Mouse (Mus musculus) CH12.LX (cell line): ENCODE measurements at regions not wholly inside any gene's neighbourhood (a gene's known extent, or its start where the extent isn't known, plus 50 kb on each side); places are given as distances from the start of the nearest gene placed in this dataset.

Experiments
- DNase-seq: peaks from one replicate; pipeline ENCODE4 v3.0.0-alpha.2; 2013; ENCODE audit errors: extremely low read depth
- H3K27ac ChIP-seq: 2 replicates; pipeline ENCODE4 v1.5.1; 2012; ENCODE audit warnings: low read depth, mild to moderate bottlenecking, control low read depth, moderate library complexity; ENCODE audit not compliant: insufficient read depth
- H3K27me3 ChIP-seq: replicated peaks from 2 replicates; pipeline ENCODE3; 2012; ENCODE audit warnings: inconsistent platforms
- H3K36me3 ChIP-seq, 2 experiments: replicated peaks in 1 of 2; 2 replicates each; pipeline versions ENCODE3 to v1.6.1; 2012; ENCODE audit warnings: inconsistent platforms in 1 of 2, low read length in 1 of 2, mild to moderate bottlenecking in 1 of 2, mixed read lengths in 1 of 2, moderate library complexity in 1 of 2; ENCODE audit not compliant: control insufficient read depth in 1 of 2, insufficient read depth in 1 of 2
- H3K4me1 ChIP-seq, 2 experiments: 2 replicates each; pipeline ENCODE4 v1.6.1; 2012; ENCODE audit warnings: inconsistent platforms in 1 of 2, moderate library complexity in 1 of 2; ENCODE audit not compliant: insufficient read depth in 2 of 2, control insufficient read depth in 1 of 2
- H3K4me2 ChIP-seq: 2 replicates; pipeline ENCODE4 v1.6.1; 2012; ENCODE audit warnings: low read depth, mild to moderate bottlenecking, control low read depth; ENCODE audit not compliant: poor library complexity, insufficient read depth, severe bottlenecking
- H3K4me3 ChIP-seq, 3 experiments: fragments of 150-350 bp in 1 of 3; sonication (generic) in 1 of 3; replicated peaks in 1 of 3; 2 replicates each; pipeline versions ENCODE3 to v1.5.1; 2011 to 2012; ENCODE audit warnings: low read depth in 2 of 3, low read length in 2 of 3, mild to moderate bottlenecking in 2 of 3, moderate library complexity in 2 of 3, control low read depth in 1 of 3, improper control_type of control experiment in 1 of 3, inconsistent platforms in 1 of 3, mixed read lengths in 1 of 3; ENCODE audit not compliant: poor library complexity in 1 of 3
- H3K79me2 ChIP-seq: replicated peaks from 2 replicates; pipeline ENCODE4 v1.6.1; 2012; ENCODE audit warnings: mild to moderate bottlenecking, moderate library complexity; ENCODE audit not compliant: control insufficient read depth, poor library complexity, insufficient read depth, severe bottlenecking; ENCODE audit errors: extremely low read depth
- H3K9ac ChIP-seq: 2 replicates; pipeline ENCODE4 v1.6.1; 2012; ENCODE audit warnings: low read depth, mild to moderate bottlenecking, control low read depth, moderate library complexity; ENCODE audit not compliant: insufficient read depth
- H3K9me3 ChIP-seq: replicated peaks from 2 replicates; pipeline ENCODE3; 2012; ENCODE audit warnings: low read length, inconsistent platforms, mixed read lengths
- BHLHE40 ChIP-seq: IDR thresholded peaks from 2 replicates; pipeline ENCODE4 v1.6.1; 2011; ENCODE audit warnings: mild to moderate bottlenecking, low read depth, low read length, improper control_type of control experiment
- CHD2 ChIP-seq: IDR thresholded peaks from 2 replicates; pipeline ENCODE4 v1.6.1; 2011; ENCODE audit warnings: low read length, improper control_type of control experiment
- CTCF ChIP-seq, 2 experiments: IDR thresholded peaks in 1 of 2; conservative IDR thresholded peaks in 1 of 2; 2 replicates each; pipeline ENCODE4 v1.5.1; 2011 to 2012; ENCODE audit warnings: low read depth in 2 of 2, low read length in 2 of 2, improper control_type of control experiment in 1 of 2, inconsistent platforms in 1 of 2, mild to moderate bottlenecking in 1 of 2, moderate library complexity in 1 of 2
- E2F4 ChIP-seq: IDR thresholded peaks from 2 replicates; pipeline ENCODE4 v1.6.1; 2011; ENCODE audit warnings: low read depth, low read length, improper control_type of control experiment; ENCODE audit not compliant: insufficient replicate concordance
- ELF1 ChIP-seq: IDR thresholded peaks from 2 replicates; pipeline ENCODE4 v1.6.1; 2014; ENCODE audit warnings: low read depth, mild to moderate bottlenecking, inconsistent platforms, low read length, improper control_type of control experiment
- EP300 ChIP-seq: IDR thresholded peaks from 2 replicates; pipeline ENCODE4 v1.6.1; 2011; ENCODE audit warnings: low read length, improper control_type of control experiment
- HCFC1 ChIP-seq: IDR thresholded peaks from 2 replicates; pipeline ENCODE4 v1.6.1; 2012; ENCODE audit warnings: low read depth, mild to moderate bottlenecking, inconsistent platforms, low read length, improper control_type of control experiment
- JUN ChIP-seq: IDR thresholded peaks from 2 replicates; pipeline ENCODE4 v1.6.1; 2011; ENCODE audit warnings: low read depth, mild to moderate bottlenecking, low read length, improper control_type of control experiment, moderate library complexity; ENCODE audit not compliant: insufficient read depth
- JUND ChIP-seq: conservative IDR thresholded peaks from 2 replicates; pipeline ENCODE4 v1.6.1; 2011; ENCODE audit warnings: low read depth, low read length, improper control_type of control experiment
- KAT2A ChIP-seq: IDR thresholded peaks from 2 replicates; pipeline ENCODE4 v1.6.1; 2012; ENCODE audit warnings: low read length, improper control_type of control experiment, inconsistent platforms; ENCODE audit not compliant: insufficient replicate concordance
- MAFK ChIP-seq: IDR thresholded peaks from 2 replicates; pipeline ENCODE4 v1.6.1; 2011; ENCODE audit warnings: low read length, improper control_type of control experiment; ENCODE audit not compliant: insufficient replicate concordance
- MEF2A ChIP-seq: IDR thresholded peaks from 2 replicates; pipeline ENCODE4 v1.6.1; 2014; ENCODE audit warnings: low read depth, mild to moderate bottlenecking, inconsistent platforms, low read length, improper control_type of control experiment, borderline replicate concordance
- MYC ChIP-seq: IDR thresholded peaks from 2 replicates; pipeline ENCODE4 v1.6.1; 2011; ENCODE audit warnings: low read depth, mild to moderate bottlenecking, improper control_type of control experiment, low read length
- PAX5 ChIP-seq: IDR thresholded peaks from 2 replicates; pipeline ENCODE4 v1.6.1; 2012; ENCODE audit warnings: low read length, inconsistent platforms, mixed read lengths
- RCOR1 ChIP-seq: conservative IDR thresholded peaks from 2 replicates; pipeline ENCODE4 v1.6.1; 2012; ENCODE audit warnings: low read depth, mild to moderate bottlenecking, inconsistent platforms, low read length, improper control_type of control experiment
- SIN3A ChIP-seq: IDR thresholded peaks from 2 replicates; pipeline ENCODE4 v1.6.1; 2012; ENCODE audit warnings: low read length, improper control_type of control experiment, inconsistent platforms
- TBP ChIP-seq: conservative IDR thresholded peaks from 2 replicates; pipeline ENCODE4 v1.6.1; 2011; ENCODE audit warnings: low read depth, low read length, improper control_type of control experiment
- TCF12 ChIP-seq: IDR thresholded peaks from 2 replicates; pipeline ENCODE4 v1.6.1; 2014; ENCODE audit warnings: low read depth, mild to moderate bottlenecking, inconsistent platforms, low read length, improper control_type of control experiment
- UBTF ChIP-seq: IDR thresholded peaks from 2 replicates; pipeline ENCODE4 v1.6.1; 2012; ENCODE audit warnings: low read depth, mild to moderate bottlenecking, inconsistent platforms, low read length, improper control_type of control experiment, moderate library complexity
- USF1 ChIP-seq: IDR thresholded peaks from 2 replicates; pipeline ENCODE4 v1.6.1; 2014; ENCODE audit warnings: low read depth, mild to moderate bottlenecking, inconsistent platforms, low read length, improper control_type of control experiment
- ZC3H11A ChIP-seq: IDR thresholded peaks from 2 replicates; pipeline ENCODE4 v1.6.1; 2012; ENCODE audit warnings: low read depth, mild to moderate bottlenecking, inconsistent platforms, low read length, improper control_type of control experiment
- ZKSCAN1 ChIP-seq: IDR thresholded peaks from 2 replicates; pipeline ENCODE4 v1.6.1; 2012; ENCODE audit warnings: low read depth, inconsistent platforms, low read length, improper control_type of control experiment, borderline replicate concordance
- ZMIZ1 ChIP-seq: IDR thresholded peaks from 2 replicates; pipeline ENCODE4 v1.6.1; 2012; ENCODE audit warnings: low read depth, mild to moderate bottlenecking, inconsistent platforms, low read length, improper control_type of control experiment
- ZNF384 ChIP-seq: IDR thresholded peaks from 2 replicates; pipeline ENCODE4 v1.6.1; 2012; ENCODE audit warnings: low read depth, low read length, improper control_type of control experiment, inconsistent platforms
- dilution Hi-C: fragments of 300-500 bp; cut with MboI; formaldehyde crosslinking; loops from 2 replicates; pipeline ENCODE4 v1.14.3; 2020; ENCODE audit warnings: low sequenced_read_pairs; ENCODE audit not compliant: extremely low pct_unique_long_range_greater_than_20kb, extremely low pct_ligation_motif_present
- in situ Hi-C: fragments of 300-500 bp; cut with MboI; formaldehyde crosslinking; loops from 3 replicates; pipeline ENCODE4 v1.14.3; 2019; ENCODE audit warnings: low sequenced_read_pairs, low pct_ligation_motif_present, low pct_unique_long_range_greater_than_20kb, mixed read lengths

DNA sequence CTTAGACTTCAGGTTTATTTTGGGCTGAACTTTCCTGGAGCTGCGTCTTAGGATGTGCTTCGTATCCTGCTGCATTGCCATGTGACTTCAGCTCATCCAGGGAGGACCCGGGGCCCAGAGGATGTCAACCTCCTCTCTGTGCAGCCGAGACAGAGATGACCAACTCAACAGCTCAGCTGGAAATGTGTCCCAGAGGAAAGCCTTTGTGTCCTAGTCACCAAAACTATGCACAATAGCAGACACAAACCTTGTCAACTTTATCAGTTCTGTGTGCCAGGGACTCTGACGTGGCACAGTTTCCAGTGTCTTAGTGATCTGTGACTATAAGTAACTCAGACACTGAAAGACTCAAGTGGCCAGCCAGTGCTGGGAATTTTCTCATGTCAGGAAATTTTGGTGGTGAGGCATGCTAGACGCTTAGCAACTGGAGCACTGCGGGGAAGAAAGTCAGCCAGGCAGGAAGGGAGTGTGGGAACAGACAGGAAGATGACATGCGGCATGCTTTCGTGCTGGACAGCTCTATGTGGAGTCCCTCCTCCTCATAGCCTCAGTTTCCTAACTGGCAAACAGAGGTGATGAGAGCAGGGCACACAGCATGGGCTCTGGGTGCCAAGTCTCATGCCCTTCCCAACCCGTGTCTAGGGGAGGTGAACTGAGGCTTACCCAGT is 156.1 kb downstream of the Plpp3 start:
- H3K79me2 ChIP-seq, result no peaks in the 10 kb centered on the region
- H3K9me3 ChIP-seq, result peaks cover 7% of the 10 kb centered on the region
- no peak overlapping the region for H3K4me2 ChIP-seq
- in situ Hi-C loops, result loop anchor here (5.0 kb wide), 1 partner anchor 156 kb away; the partner anchor contains the start of gene Plpp3
- no peaks in the 10 kb centered on the region for H3K27me3 ChIP-seq
- no peak for DNase-seq
- no peak for TF ChIP-seq MEF2A
- no peak for TF ChIP-seq ZKSCAN1
- no peak for TF ChIP-seq TBP
- TF ChIP-seq ZMIZ1, result no peak
- no peak for TF ChIP-seq SIN3A
- TF ChIP-seq EP300, result no peak
- no peak for TF ChIP-seq TCF12
- TF ChIP-seq USF1, result no peak
- TF ChIP-seq KAT2A, result no peak
- TF ChIP-seq PAX5, result no peak
- no peaks in the 10 kb centered on the region for H3K36me3 ChIP-seq
- dilution Hi-C loops, result no loop called here
- H3K4me3 ChIP-seq, result no peak overlapping the region
- H3K9ac ChIP-seq, result no peak overlapping the region
- peaks cover 0 to 15% of the 10 kb centered on the region in 2 experiments; a peak in 2 of 4 replicates for H3K4me1 ChIP-seq
- H3K27ac ChIP-seq, result no peak overlapping the region

DNA sequence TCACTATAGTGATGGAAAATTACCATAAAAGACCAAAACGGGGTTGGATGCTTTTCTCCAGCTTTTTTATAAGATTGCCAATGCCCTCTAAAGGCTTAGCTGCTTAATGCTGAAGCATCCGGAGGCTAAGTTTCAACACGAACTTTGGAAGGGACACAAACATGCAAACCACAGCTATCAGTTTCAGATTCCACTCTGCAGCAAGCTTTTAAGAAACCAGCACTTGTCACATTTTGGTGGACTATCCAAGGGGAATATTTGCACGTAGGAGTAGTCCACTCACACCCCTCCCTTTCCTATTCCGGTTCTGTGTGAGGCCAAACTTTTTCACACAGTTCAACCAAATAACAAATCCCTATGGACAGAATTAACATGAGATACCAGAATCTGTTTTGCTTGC is 157.9 kb downstream of the Plpp3 start:
- H3K36me3 ChIP-seq, result no peaks in the 10 kb centered on the region
- TF ChIP-seq ELF1, result no peak
- no peak for TF ChIP-seq TBP
- TF ChIP-seq E2F4, result no peak
- no peak for TF ChIP-seq MAFK
- TF ChIP-seq JUN, result no peak
- no peak for TF ChIP-seq TCF12
- no peak for TF ChIP-seq MYC
- TF ChIP-seq BHLHE40, result no peak
- TF ChIP-seq CTCF (conservative IDR thresholded peaks at IDR 0.05 in 1 of 2, IDR thresholded peaks at IDR 0.05 in 1 of 2; ENCODE audit: low read depth in 2 of 2, low read length in 2 of 2), result no peak
- TF ChIP-seq UBTF, result no peak
- no peak for TF ChIP-seq ZNF384
- no peak for TF ChIP-seq ZKSCAN1
- TF ChIP-seq CHD2, result no peak
- TF ChIP-seq EP300, result no peak
- no peak for TF ChIP-seq RCOR1
- no peak for TF ChIP-seq JUND
- no peak for TF ChIP-seq HCFC1
- no peak for TF ChIP-seq ZC3H11A
- peaks cover 7% of the 10 kb centered on the region for H3K9me3 ChIP-seq
- H3K9ac ChIP-seq, result no peak overlapping the region
- H3K79me2 ChIP-seq, result no peaks in the 10 kb centered on the region
- H3K27ac ChIP-seq, result no peak overlapping the region
- no peak overlapping the region for H3K4me3 ChIP-seq
- dilution Hi-C loops, result no loop called here
- H3K4me1 ChIP-seq, result peaks cover 0 to 13% of the 10 kb centered on the region in 2 experiments; a peak in 2 of 4 replicates
- H3K4me2 ChIP-seq, result no peak overlapping the region
- no peaks in the 10 kb centered on the region for H3K27me3 ChIP-seq
- in situ Hi-C loops, result no loop called here
- DNase-seq, result no peak
